Mouse (Mus musculus): Measurements from ENCODE around the gene Nsl1.

- TF ChIP-seq CTCF (IDR thresholded peaks at IDR 0.05) (no peak), EP300 (IDR thresholded peaks at IDR 0.05) (no peak)
Observed at GRCm38 (mm10) chr1:191030182-191030581, 32.6 kb upstream of the Nsl1 start.

Data from lung, postnatal 0 days (tissue).